ENCODE assay signal across 27 mouse cellular contexts in the genomic region with DNA sequence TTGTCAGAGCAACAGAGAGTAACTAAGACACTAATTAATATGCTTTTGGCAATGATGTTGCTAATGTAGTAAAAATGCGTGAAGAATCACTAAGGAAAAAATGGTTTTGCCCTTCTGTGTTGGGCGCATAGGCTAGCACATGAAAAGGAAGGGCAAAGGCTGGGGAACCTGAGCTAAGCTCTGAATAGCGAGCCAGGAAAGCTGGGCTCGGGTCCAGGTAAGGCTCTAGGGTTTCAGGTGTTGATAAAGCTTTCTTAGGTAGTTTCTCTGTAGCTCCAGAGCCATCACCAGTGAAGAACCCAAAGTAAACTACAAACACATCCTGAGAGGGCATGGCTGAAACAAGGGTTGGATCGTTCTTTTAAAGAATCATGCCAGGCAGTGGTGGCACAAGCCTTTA. TPM values are rescaled to one million over a fixed set of nuclear protein-coding genes. Genes with fewer than 3 reads are reported as not detected.
DNase-seq lines count a peak whose midpoint lies in the region; ATAC-seq lines count a peak whose summit lies in the region.
"Had no signal": no experiment of that assay in that cellular context is flagged by ENCODE, and none has a peak within 500 bp of the region (broad histone marks: within the 10 kb centered on the region; RNA-seq: fewer than 3 reads in every experiment).

No protein-coding gene starts in this region.

- peaks cover 98% of the 10 kb centered on the region for H3K36me3 ChIP-seq in kidney, embryonic 15.5 days

- H3K27ac ChIP-seq in kidney, embryonic 15.5 days: no peak overlapping the region
- H3K27ac ChIP-seq: embryonic facial prominence, embryonic 10.5 days; embryonic facial prominence, embryonic 15.5 days; forebrain, embryonic 12.5 days; heart, embryonic 10.5 days; heart, embryonic 15.5 days; limb, embryonic 10.5 days; limb, embryonic 15.5 days; liver, embryonic 15.5 days; lung, embryonic 15.5 days; midbrain, embryonic 10.5 days; neural tube, embryonic 13.5 days had no signal

- no peaks in the 10 kb centered on the region for H3K9me3 ChIP-seq in kidney, embryonic 15.5 days (replicated peaks)
- H3K9me3 ChIP-seq: embryonic facial prominence, embryonic 10.5 days; embryonic facial prominence, embryonic 15.5 days; forebrain, embryonic 12.5 days; heart, embryonic 10.5 days; heart, embryonic 15.5 days; limb, embryonic 10.5 days; limb, embryonic 15.5 days; liver, embryonic 15.5 days; lung, embryonic 15.5 days; midbrain, embryonic 10.5 days; neural tube, embryonic 13.5 days had no signal

- H3K9ac ChIP-seq in kidney, embryonic 15.5 days: no peak overlapping the region
- H3K9ac ChIP-seq: embryonic facial prominence, embryonic 15.5 days; forebrain, embryonic 12.5 days; forebrain, postnatal 0 days; heart, embryonic 15.5 days; limb, embryonic 15.5 days; liver, embryonic 15.5 days; lung, embryonic 15.5 days; neural tube, embryonic 13.5 days had no signal

- DNase-seq in kidney, adult 18-20 months: peak; percentile 43
- peak; percentile 60 to 63 for DNase-seq in kidney, postnatal 25 days
- DNase-seq in kidney, adult 11 months: no peak
- peak; percentile 58 to 77 for DNase-seq in gastrocnemius, adult 8-10 months (ENCODE audit: low spot score in 2 of 2)
- DNase-seq in gastrocnemius, postnatal 25 days: peak; percentile 52
- no peak for DNase-seq in ovary, adult 18-20 months (ENCODE audit: low spot score)
- DNase-seq in embryo, embryonic 10 days (ENCODE audit: low spot score): no peak
- DNase-seq: adrenal gland, adult 2 months; adrenal gland, postnatal 36 days; B cell, adult 2 months; forebrain, postnatal 0 days; heart, adult 11 months; layer of hippocampus, postnatal 36 days had no signal

- no peak for ATAC-seq in kidney, embryonic 15.5 days (replicated peaks; ENCODE audit: low FRiP score)
- ATAC-seq: activated CD4-positive, CD25-positive, alpha-beta regulatory T cell, adult 4 months; forebrain, postnatal 0 days; hindbrain, embryonic 16.5 days had no signal

- H3K4me2 ChIP-seq in kidney, embryonic 15.5 days: no peak overlapping the region
- H3K4me2 ChIP-seq: embryonic facial prominence, embryonic 15.5 days; forebrain, embryonic 12.5 days; heart, embryonic 15.5 days; limb, embryonic 15.5 days; liver, embryonic 15.5 days; lung, embryonic 15.5 days; neural tube, embryonic 13.5 days had no signal

- H3K4me3 ChIP-seq in kidney, embryonic 15.5 days (replicated peaks): no peak overlapping the region
- H3K4me3 ChIP-seq: embryonic facial prominence, embryonic 10.5 days; embryonic facial prominence, embryonic 15.5 days; forebrain, embryonic 12.5 days; heart, embryonic 10.5 days; heart, embryonic 15.5 days; limb, embryonic 10.5 days; limb, embryonic 15.5 days; liver, embryonic 15.5 days; lung, embryonic 15.5 days; midbrain, embryonic 10.5 days; neural tube, embryonic 13.5 days had no signal

- WGBS in kidney, embryonic 15.5 days: 90% methylated on average over 5 of the region's 5 CpGs

- no peaks in the 10 kb centered on the region for H3K4me1 ChIP-seq in kidney, embryonic 15.5 days
- H3K4me1 ChIP-seq: embryonic facial prominence, embryonic 10.5 days; forebrain, embryonic 12.5 days; heart, embryonic 10.5 days; limb, embryonic 10.5 days; limb, embryonic 15.5 days; lung, embryonic 15.5 days; midbrain, embryonic 10.5 days had no signal

- H3K27me3 ChIP-seq in kidney, embryonic 15.5 days: no peaks in the 10 kb centered on the region
- H3K27me3 ChIP-seq: embryonic facial prominence, embryonic 15.5 days; forebrain, embryonic 12.5 days; heart, embryonic 15.5 days; limb, embryonic 15.5 days; liver, embryonic 15.5 days; lung, embryonic 15.5 days; neural tube, embryonic 13.5 days had no signal

RNA-seq across cellular contexts. Expression of a gene that starts 6.8 kb away (rescaled TPM):
- polyA plus RNA-seq in kidney, embryonic 15.5 days (2015; fragmentation: Nextera tagmentation; extraction: Ambion mirVana): 8.8 and 9.8 TPM in 2 replicates
- 10 to 100 TPM; 76.0 to 83.1 (median 80.6) TPM for total RNA-seq in gastrocnemius, adult 8-10 months (2022)
- 10 to 100 TPM; 65.8 to 74.1 TPM for total RNA-seq in gastrocnemius, postnatal 25 days (2021)

RNA-seq across cellular contexts. Expression of a gene that starts 38.3 kb away (rescaled TPM):
- polyA plus RNA-seq in kidney, embryonic 15.5 days (2015; fragmentation: Nextera tagmentation; extraction: Ambion mirVana): 39.5 and 40.8 TPM in 2 replicates
- total RNA-seq in gastrocnemius, adult 8-10 months (2022): 10 to 100 TPM; 15.2 to 18.1 (median 16.4) TPM
- total RNA-seq in gastrocnemius, postnatal 25 days (2021): 10 to 100 TPM; 14.7 to 20.9 TPM

Comparison
In these comparisons a context has a peak if more than half of its experiments do, and no peak if none do; other contexts are left out.
1. DNase-seq: peak in kidney, adult 18-20 months (single experiment), kidney, postnatal 25 days (2 of 2), gastrocnemius, adult 8-10 months (2 of 2) and gastrocnemius, postnatal 25 days (single experiment); none in kidney, adult 11 months (single experiment), ovary, adult 18-20 months (single experiment) and embryo, embryonic 10 days (single experiment).